Mouse (Mus musculus) brain, embryonic 14.5 days (tissue): ENCODE data around the gene Gpx2. TPM values are rescaled to one million over a fixed set of nuclear protein-coding genes. Genes with fewer than 3 reads are reported as not detected.

ENCODE experiments used
- DNase-seq: peaks from one replicate; pipeline ENCODE4 v3.0.0-alpha.2; 2011; ENCODE audit warnings: low read depth
- CTCF ChIP-seq: fragments of 200-500 bp; IDR thresholded peaks from 2 replicates; pipeline ENCODE4 v1.5.1; 2012; ENCODE audit warnings: inconsistent platforms, mild to moderate bottlenecking, moderate library complexity, borderline replicate concordance; ENCODE audit not compliant: insufficient read depth, insufficient read length; ENCODE audit errors: extremely low read depth
- POLR2A ChIP-seq: fragments of 200-500 bp; IDR thresholded peaks from 2 replicates; pipeline ENCODE4 v1.6.1; 2012; ENCODE audit warnings: mild to moderate bottlenecking, inconsistent platforms, borderline replicate concordance; ENCODE audit not compliant: poor library complexity, insufficient read depth, insufficient read length, severe bottlenecking; ENCODE audit errors: extremely low read depth
- polyA plus RNA-seq: library from polyadenylated mRNA; depleted of rRNA; stranded (reverse); fragments of >200 nt; gene quantifications from 2 replicates; pipeline ENCODE4 v1.2.3, GENCODE M21; 2012; rRNA removed

Gpx2 gene
- polyA plus RNA-seq, 1 experiment: 0.22 TPM

GRCm38 (mm10) chr12:76765354-76765851 lies 30.0 kb downstream of the Gpx2 start, which contains the start of the genes Churc1 and Fntb:
Gene Churc1, plus strand, starts transcription at chr12:76765538.
Gene Fntb, plus strand, starts transcription at chr12:76765589.
- 0 out of 2 replicates have a peak, but pooled peaks have one; percentile 21 for TF ChIP-seq POLR2A
- no peak for TF ChIP-seq CTCF

GRCm38 (mm10) chr12:76752652-76753318 lies 42.6 kb downstream of the Gpx2 start:
- TF ChIP-seq POLR2A (no peak), CTCF (peak; percentile 55; the same call in 1 of the 2 replicates)

More at GRCm38 (mm10) chr12:76765354-76765851, 30.0 kb downstream of the Gpx2 start, which contains the start of the genes Churc1 and Fntb:
- peak; percentile 97 for DNase-seq

GRCm38 (mm10) chr12:76750866-76751459 lies 44.4 kb downstream of the Gpx2 start:
- DNase-seq: no peak
- TF ChIP-seq POLR2A: no peak
- no peak for TF ChIP-seq CTCF

More at GRCm38 (mm10) chr12:76752652-76753318, 42.6 kb downstream of the Gpx2 start:
- peak; percentile 80 for DNase-seq

Other genes with a start within 250 kb of the Gpx2 start
- 1.8 and 8.4 TPM in 2 replicates for gene Sptb, start 85.0 kb downstream of the Gpx2 start, polyA plus RNA-seq
- 61.9 and 63.6 TPM in 2 replicates for gene Churc1, start 30.0 kb downstream of the Gpx2 start, polyA plus RNA-seq
- gene Fntb, start 30.0 kb downstream of the Gpx2 start, polyA plus RNA-seq: 40.0 and 41.1 TPM in 2 replicates
- 27.4 and 37.6 TPM in 2 replicates for gene Rab15, start 27.4 kb upstream of the Gpx2 start, polyA plus RNA-seq
- 52.8 and 68.7 TPM in 2 replicates for gene Max, start 166.6 kb upstream of the Gpx2 start, polyA plus RNA-seq